Mouse (Mus musculus) c-Kit-positive CD71-negative TER-119-negative erythroid progenitor cells, embryonic 14.5 days (primary cell): Measurements from ENCODE around the gene Draxin.

Experiments used
- DNase-seq: peaks from one replicate; pipeline ENCODE4 v3.0.0-alpha.2; 2013; ENCODE audit warnings: low read depth

Draxin gene

GRCm38 (mm10) chr4:148083176-148083899 lies 47.2 kb downstream of the Draxin start:
- DNase-seq: no peak

- DNase-seq: no peak
Measured at GRCm38 (mm10) chr4:148082257-148083044, 48.0 kb downstream of the Draxin start.

GRCm38 (mm10) chr4:148081201-148081600 lies 49.3 kb downstream of the Draxin start:
- DNase-seq: no peak

GRCm38 (mm10) chr4:148080597-148080973 lies 49.9 kb downstream of the Draxin start:
- no peak for DNase-seq

GRCm38 (mm10) chr4:148079944-148080596 lies 50.4 kb downstream of the Draxin start:
- no peak for DNase-seq

- no peak for DNase-seq
Measured at GRCm38 (mm10) chr4:148079212-148079611, 51.3 kb downstream of the Draxin start.

- no peak for DNase-seq
Measured at GRCm38 (mm10) chr4:148075881-148076280, 54.6 kb downstream of the Draxin start.

- no peak for DNase-seq
Measured at GRCm38 (mm10) chr4:148075259-148075658, 55.2 kb downstream of the Draxin start.

- no peak for DNase-seq
Measured at GRCm38 (mm10) chr4:148074521-148075189, 55.8 kb downstream of the Draxin start.

- DNase-seq: no peak
Measured at GRCm38 (mm10) chr4:148071508-148071907, 59.0 kb downstream of the Draxin start.

GRCm38 (mm10) chr4:148069602-148070218 lies 60.8 kb downstream of the Draxin start:
- DNase-seq: no peak

GRCm38 (mm10) chr4:148067346-148067745 lies 63.2 kb downstream of the Draxin start:
- no peak for DNase-seq

GRCm38 (mm10) chr4:148066401-148066744 lies 64.1 kb downstream of the Draxin start:
- no peak for DNase-seq

GRCm38 (mm10) chr4:148065702-148066400 lies 64.6 kb downstream of the Draxin start:
- DNase-seq: no peak

- DNase-seq: no peak
Measured at GRCm38 (mm10) chr4:148061086-148061480, 69.4 kb downstream of the Draxin start.

GRCm38 (mm10) chr4:148060120-148061085 lies 70.1 kb downstream of the Draxin start:
- no peak for DNase-seq

- DNase-seq: no peak
Measured at GRCm38 (mm10) chr4:148058993-148059392, 71.5 kb downstream of the Draxin start.

GRCm38 (mm10) chr4:148058218-148058819 lies 72.2 kb downstream of the Draxin start:
- DNase-seq: no peak

- no peak for DNase-seq
Measured at GRCm38 (mm10) chr4:148057661-148058209, 72.8 kb downstream of the Draxin start.
